Mouse (Mus musculus) stomach, embryonic 16.5 days (tissue): Measurements from ENCODE around the gene Cbr4. TPM values are rescaled to one million over a fixed set of nuclear protein-coding genes. Genes with fewer than 3 reads are reported as not detected.

ENCODE experiments used
- ATAC-seq: fragments of 200-750 bp; cut with Nextera tagmentation; 2 replicates; pipeline ENCODE4 v1.8.0; 2017; ENCODE audit warnings: moderate number of reproducible peaks, moderate TSS enrichment; ENCODE audit not compliant: insufficient read depth, low FRiP score
- H3K27ac ChIP-seq: fragments of 300-500 bp; sonication (generic); 2 replicates; pipeline ENCODE4 v1.5.1; 2014; ENCODE audit warnings: low read length
- H3K27me3 ChIP-seq: fragments of 300-500 bp; sonication (generic); 2 replicates; pipeline ENCODE4 v1.6.1; 2014; ENCODE audit warnings: low read length, control low read depth, mixed read lengths; ENCODE audit not compliant: control insufficient read depth, insufficient read depth
- H3K36me3 ChIP-seq: fragments of 300-500 bp; sonication (generic); 2 replicates; pipeline ENCODE4 v1.6.1; 2014; ENCODE audit warnings: low read length; ENCODE audit not compliant: control insufficient read depth, insufficient read depth
- H3K4me1 ChIP-seq: fragments of 300-500 bp; sonication (generic); 2 replicates; pipeline ENCODE4 v1.6.1; 2014; ENCODE audit warnings: low read length, control low read depth, mixed read lengths; ENCODE audit not compliant: control insufficient read depth, insufficient read depth
- H3K4me2 ChIP-seq: fragments of 300-500 bp; sonication (generic); 2 replicates; pipeline ENCODE4 v1.6.1; 2014; ENCODE audit warnings: low read depth, low read length, mixed read lengths
- H3K4me3 ChIP-seq: fragments of 300-500 bp; sonication (generic); replicated peaks from 2 replicates; pipeline ENCODE4 v1.5.1; 2014; ENCODE audit warnings: mild to moderate bottlenecking, low read length
- H3K9ac ChIP-seq: fragments of 300-500 bp; sonication (generic); 2 replicates; pipeline ENCODE4 v1.6.1; 2014; ENCODE audit warnings: low read length
- H3K9me3 ChIP-seq: fragments of 300-500 bp; sonication (generic); replicated peaks from 2 replicates; pipeline ENCODE4 v1.6.1; 2016; ENCODE audit warnings: low read length, control low read depth; ENCODE audit not compliant: control insufficient read depth
- WGBS: fragments of 180-500 bp; shearing (Covaris S2); extraction: QIAGEN DNeasy Blood & Tissue Kit; methylation state at CpG from one replicate; pipeline ENCODE4 v1.1.7; 2014; 5-methylcytosine and 5-hydroxymethylcytosine counted together
- polyA plus RNA-seq: library from polyadenylated mRNA; unstranded; fragments of >200 nt; fragmentation: Nextera tagmentation; extraction: Ambion mirVana; gene quantifications from 2 replicates; pipeline ENCODE4 v1.2.1, GENCODE M21; 2015

Gene Cbr4
- 30.8 and 31.9 TPM in 2 replicates for polyA plus RNA-seq

- Histone ChIP-seq H3K4me3 (peak within 1 kb of the TSS; percentile 82), H3K27me3 (no peaks in the 10 kb centered on the region), H3K27ac (peak within 1 kb of the TSS; percentile 93), H3K9me3 (no peaks in the 10 kb centered on the region), H3K4me2 (peak within 1 kb of the TSS; percentile 74), H3K4me1 (0 out of 2 replicates have a peak, but pooled peaks cover 4% of the 10 kb centered on the region), H3K9ac (peak within 1 kb of the TSS; percentile 93), H3K36me3 (no peaks in the 10 kb centered on the region)
- peak; percentile 92 for ATAC-seq
- WGBS = under 1% methylated on average over 29 of the region's 29 CpGs
Observed at GRCm38 (mm10) chr8:61487597-61488156, at the start of gene Cbr4. Gene Cbr4, plus strand, starts transcription at chr8:61487734.

DNA sequence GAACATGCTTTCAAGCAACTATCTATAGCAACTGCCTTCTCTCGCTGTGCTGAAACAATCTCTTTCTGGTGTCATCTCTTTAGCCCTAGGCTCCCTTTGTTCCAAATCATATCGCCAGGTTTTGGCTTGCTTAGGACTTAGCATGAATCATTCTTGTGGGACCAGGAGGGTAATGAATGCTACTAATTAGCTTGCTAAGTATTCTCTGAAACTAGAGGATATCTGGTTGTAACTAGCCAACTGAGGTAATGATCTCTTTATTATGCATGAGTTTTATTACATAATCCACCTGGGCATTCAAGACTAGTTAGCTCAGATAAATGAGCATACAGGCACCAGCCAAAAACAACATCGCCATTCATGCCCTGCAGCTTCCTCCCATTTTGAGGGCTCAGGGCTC lies 44.5 kb upstream of the Cbr4 start:
- no peak overlapping the region for H3K4me3 ChIP-seq
- H3K4me1 ChIP-seq = no peaks in the 10 kb centered on the region; the same call in 1 of the 2 replicates
- no peak overlapping the region for H3K4me2 ChIP-seq
- H3K27me3 ChIP-seq = no peaks in the 10 kb centered on the region
- no peak for ATAC-seq
- peaks cover 3% of the 10 kb centered on the region; the same call in 1 of the 2 replicates for H3K9me3 ChIP-seq
- H3K27ac ChIP-seq = no peak overlapping the region
- H3K36me3 ChIP-seq = no peaks in the 10 kb centered on the region
- WGBS = 93% methylated on average over 3 of the region's 3 CpGs
- no peak overlapping the region for H3K9ac ChIP-seq

- Histone ChIP-seq H3K9ac (no peak overlapping the region), H3K36me3 (no peaks in the 10 kb centered on the region), H3K9me3 (peaks cover 3% of the 10 kb centered on the region; the same call in 1 of the 2 replicates), H3K4me1 (no peaks in the 10 kb centered on the region; the same call in 1 of the 2 replicates), H3K4me3 (no peak overlapping the region), H3K27me3 (no peaks in the 10 kb centered on the region), H3K27ac (no peak overlapping the region), H3K4me2 (no peak overlapping the region)
- 44% methylated on average over 3 of the region's 3 CpGs for WGBS
- no peak for ATAC-seq
Observed at GRCm38 (mm10) chr8:61444358-61444757, 43.2 kb upstream of the Cbr4 start.

DNA sequence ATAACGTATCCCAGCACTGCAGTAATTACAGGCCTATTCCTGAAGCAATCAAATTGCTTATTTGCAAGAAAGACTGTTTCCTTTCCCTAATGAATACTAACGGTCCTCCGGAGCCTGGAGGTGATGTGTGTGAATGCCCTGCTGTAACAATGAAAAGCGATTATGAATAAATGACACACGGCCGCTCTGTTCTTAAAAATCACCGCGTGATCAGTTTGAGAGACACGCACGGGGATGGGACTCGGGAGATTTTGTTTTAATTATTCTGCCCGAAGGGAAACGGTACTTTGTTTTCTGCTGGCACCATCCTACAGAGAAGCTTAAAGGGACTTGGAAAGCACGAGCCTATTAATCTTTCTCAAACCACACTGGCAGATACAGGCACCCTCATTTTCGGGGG lies 41.2 kb upstream of the Cbr4 start:
- Histone ChIP-seq H3K9me3 (no peaks in the 10 kb centered on the region), H3K9ac (no peak overlapping the region), H3K4me1 (no peaks in the 10 kb centered on the region; the same call in 1 of the 2 replicates), H3K36me3 (no peaks in the 10 kb centered on the region), H3K4me3 (no peak overlapping the region; the same call in 1 of the 2 replicates), H3K27me3 (no peaks in the 10 kb centered on the region), H3K4me2 (peak overlapping the region; percentile 31), H3K27ac (no peak overlapping the region)
- 56% methylated on average over 15 of the region's 15 CpGs for WGBS
- ATAC-seq = no peak

DNA sequence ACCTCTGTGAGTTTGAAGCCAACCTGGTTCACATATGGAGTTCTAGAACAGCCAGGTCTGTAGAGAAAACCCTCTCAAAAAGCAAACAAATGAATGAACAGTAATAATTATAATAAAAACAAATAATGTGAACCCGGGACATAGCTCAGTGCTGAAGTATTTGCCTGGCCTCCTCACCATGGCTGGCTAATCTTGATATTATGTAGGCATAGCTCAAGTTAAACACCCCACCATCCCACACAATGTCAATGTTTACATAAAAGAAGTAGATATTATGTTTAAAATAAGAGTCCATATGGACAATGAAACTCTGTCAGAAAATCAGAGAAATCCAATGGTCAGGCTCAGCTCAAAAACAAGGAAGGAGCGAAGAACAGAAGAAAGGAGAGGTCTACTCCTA lies 39.4 kb upstream of the Cbr4 start:
- Histone ChIP-seq H3K4me3 (no peak overlapping the region), H3K4me1 (no peaks in the 10 kb centered on the region; the same call in 1 of the 2 replicates), H3K9me3 (no peaks in the 10 kb centered on the region), H3K4me2 (no peak overlapping the region), H3K9ac (no peak overlapping the region), H3K36me3 (no peaks in the 10 kb centered on the region), H3K27ac (no peak overlapping the region; the same call in 1 of the 2 replicates), H3K27me3 (no peaks in the 10 kb centered on the region)
- peak; percentile 67; the same call in 1 of the 2 replicates for ATAC-seq
- 44% methylated on average over 2 of the region's 2 CpGs for WGBS

- ATAC-seq = peak; percentile 26; the same call in 1 of the 2 replicates
- no peak overlapping the region for H3K4me2 ChIP-seq
- 55% methylated on average over 5 of the region's 5 CpGs for WGBS
- H3K27ac ChIP-seq = no peak overlapping the region
- H3K27me3 ChIP-seq = no peaks in the 10 kb centered on the region
- H3K9me3 ChIP-seq = no peaks in the 10 kb centered on the region
- no peak overlapping the region for H3K4me3 ChIP-seq
- no peak overlapping the region for H3K9ac ChIP-seq
- H3K4me1 ChIP-seq = no peaks in the 10 kb centered on the region; the same call in 1 of the 2 replicates
- no peaks in the 10 kb centered on the region for H3K36me3 ChIP-seq
Observed at GRCm38 (mm10) chr8:61448881-61449280, 38.7 kb upstream of the Cbr4 start.

- H3K27ac ChIP-seq = no peak overlapping the region
- no peak overlapping the region for H3K9ac ChIP-seq
- ATAC-seq = no peak
- no peaks in the 10 kb centered on the region for H3K36me3 ChIP-seq
- H3K27me3 ChIP-seq = no peaks in the 10 kb centered on the region
- no peaks in the 10 kb centered on the region; the same call in 1 of the 2 replicates for H3K4me1 ChIP-seq
- no peaks in the 10 kb centered on the region for H3K9me3 ChIP-seq
- no peak overlapping the region for H3K4me2 ChIP-seq
- 84% methylated on average over 9 of the region's 9 CpGs for WGBS
- H3K4me3 ChIP-seq = no peak overlapping the region
Observed at GRCm38 (mm10) chr8:61450916-61451575, 36.5 kb upstream of the Cbr4 start.

- ATAC-seq = no peak
- Histone ChIP-seq H3K4me3 (no peak overlapping the region), H3K27me3 (no peaks in the 10 kb centered on the region), H3K4me2 (no peak overlapping the region), H3K9me3 (no peaks in the 10 kb centered on the region), H3K9ac (no peak overlapping the region), H3K27ac (no peak overlapping the region), H3K36me3 (no peaks in the 10 kb centered on the region), H3K4me1 (no peaks in the 10 kb centered on the region)
- WGBS = 70% methylated on average over 8 of the region's 8 CpGs
Observed at GRCm38 (mm10) chr8:61451721-61452337, 35.7 kb upstream of the Cbr4 start.

GRCm38 (mm10) chr8:61459763-61460162 lies 27.8 kb upstream of the Cbr4 start:
- Histone ChIP-seq H3K9ac (no peak overlapping the region), H3K4me3 (no peak overlapping the region), H3K27me3 (no peaks in the 10 kb centered on the region), H3K4me2 (no peak overlapping the region), H3K36me3 (no peaks in the 10 kb centered on the region), H3K27ac (no peak overlapping the region), H3K9me3 (no peaks in the 10 kb centered on the region), H3K4me1 (no peaks in the 10 kb centered on the region)
- WGBS = 79% methylated on average over 7 of the region's 7 CpGs
- ATAC-seq = no peak
